Mouse (Mus musculus) kidney, adult 2 months (tissue): ENCODE measurements around the gene Hemk1. TPM values are rescaled to one million over a fixed set of nuclear protein-coding genes. Genes with fewer than 3 reads are reported as not detected.

Experiments used
- DNase-seq: peaks from one replicate; pipeline ENCODE4 v3.0.0; 2021
- H3K27ac ChIP-seq: fragments of 200-500 bp; 2 replicates; pipeline ENCODE4 v1.5.1; 2012; ENCODE audit warnings: low read depth, low read length, control low read depth, inconsistent platforms; ENCODE audit not compliant: insufficient read depth
- H3K27me3 ChIP-seq: fragments of 200-500 bp; replicated peaks from 2 replicates; pipeline ENCODE4 v1.6.1; 2012; ENCODE audit warnings: mild to moderate bottlenecking, moderate library complexity, low read length, inconsistent platforms; ENCODE audit not compliant: control insufficient read depth, insufficient read depth
- H3K36me3 ChIP-seq: fragments of 200-500 bp; 2 replicates; pipeline ENCODE4 v1.6.1; 2012; ENCODE audit warnings: mild to moderate bottlenecking, moderate library complexity, low read length, inconsistent platforms; ENCODE audit not compliant: control insufficient read depth, insufficient read depth
- H3K4me1 ChIP-seq: fragments of 200-500 bp; 2 replicates; pipeline ENCODE4 v1.6.1; 2011; ENCODE audit warnings: low read length; ENCODE audit not compliant: control insufficient read depth, insufficient read depth
- H3K4me3 ChIP-seq: fragments of 200-500 bp; 2 replicates; pipeline ENCODE4 v1.5.1; 2011; ENCODE audit warnings: mild to moderate bottlenecking, low read depth, low read length, control low read depth; ENCODE audit not compliant: insufficient read depth
- CTCF ChIP-seq: fragments of 200-500 bp; conservative IDR thresholded peaks from 2 replicates; pipeline ENCODE4 v1.5.1; 2011; ENCODE audit warnings: low read depth, mild to moderate bottlenecking, control low read depth, low read length, moderate library complexity, mixed read lengths; ENCODE audit not compliant: insufficient read depth, insufficient read length
- POLR2A ChIP-seq: fragments of 200-500 bp; IDR thresholded peaks from one replicate; pipeline ENCODE4 v1.6.1; 2011; ENCODE audit warnings: low read depth, low read length, control low read depth
- WGBS: fragments of 180-500 bp; shearing (Covaris S2); methylation state at CpG from one replicate; pipeline ENCODE4 v1.1.7; 2018; 5-methylcytosine and 5-hydroxymethylcytosine counted together
- polyA plus RNA-seq: library from polyadenylated mRNA; depleted of rRNA; stranded (reverse); fragments of >200 nt; gene quantifications from 2 replicates; pipeline ENCODE4 v1.2.3, GENCODE M21; 2012

Hemk1 gene
- polyA plus RNA-seq, 1 experiment = 35.0 TPM

GRCm38 (mm10) chr9:107299783-107300182 is 38.4 kb downstream of the Hemk1 start:
- H3K4me1 ChIP-seq = peaks cover 26% of the 10 kb centered on the region
- H3K27ac ChIP-seq = 0 out of 2 replicates have a peak overlapping the region, but pooled peaks have one; percentile 14
- H3K4me3 ChIP-seq = no peak overlapping the region; the same call in 1 of the 2 replicates
- WGBS = 69% methylated on average over 7 of the region's 7 CpGs
- no peaks in the 10 kb centered on the region for H3K27me3 ChIP-seq
- TF ChIP-seq POLR2A (no peak), CTCF (no peak)
- H3K36me3 ChIP-seq = peaks cover 7% of the 10 kb centered on the region
- no peak for DNase-seq

GRCm38 (mm10) chr9:107298876-107299275 is 39.3 kb downstream of the Hemk1 start:
- Histone ChIP-seq H3K4me1 (peaks cover 30% of the 10 kb centered on the region), H3K4me3 (peak overlapping the region; percentile 77), H3K36me3 (peaks cover 7% of the 10 kb centered on the region), H3K27ac (peak overlapping the region; percentile 94), H3K27me3 (no peaks in the 10 kb centered on the region)
- no peak for TF ChIP-seq CTCF
- no peak for TF ChIP-seq POLR2A
- no peak for DNase-seq
- WGBS = 48% methylated on average over 6 of the region's 6 CpGs

GRCm38 (mm10) chr9:107298059-107298780 is 39.9 kb downstream of the Hemk1 start:
- Histone ChIP-seq H3K27ac (peak overlapping the region; percentile 94), H3K27me3 (no peaks in the 10 kb centered on the region), H3K36me3 (peaks cover 7% of the 10 kb centered on the region), H3K4me3 (peak overlapping the region; percentile 77), H3K4me1 (peaks cover 30% of the 10 kb centered on the region)
- peak; percentile 93 for DNase-seq
- no peak for TF ChIP-seq CTCF
- WGBS = 35% methylated on average over 8 of the region's 8 CpGs

GRCm38 (mm10) chr9:107297658-107298057 is 40.5 kb downstream of the Hemk1 start:
- peak; percentile 66 for DNase-seq
- H3K4me1 ChIP-seq = peaks cover 30% of the 10 kb centered on the region
- 25% methylated on average over 4 of the region's 4 CpGs for WGBS
- peaks cover 7% of the 10 kb centered on the region for H3K36me3 ChIP-seq
- TF ChIP-seq POLR2A (no peak), CTCF (no peak)
- H3K27me3 ChIP-seq = no peaks in the 10 kb centered on the region
- H3K27ac ChIP-seq = peak overlapping the region; percentile 94
- peak overlapping the region; percentile 77 for H3K4me3 ChIP-seq

- TF ChIP-seq CTCF = no peak
- no peak for TF ChIP-seq POLR2A
- peaks cover 7% of the 10 kb centered on the region for H3K36me3 ChIP-seq
- peak overlapping the region; percentile 77 for H3K4me3 ChIP-seq
- peak; percentile 60 for DNase-seq
- peak overlapping the region; percentile 94 for H3K27ac ChIP-seq
- 1% methylated on average over 16 of the region's 16 CpGs for WGBS
- H3K27me3 ChIP-seq = no peaks in the 10 kb centered on the region
- peaks cover 26% of the 10 kb centered on the region for H3K4me1 ChIP-seq
These were observed 41.1 kb downstream of the Hemk1 start for GRCm38 (mm10) chr9:107297059-107297458.

- H3K4me1 ChIP-seq = peaks cover 24% of the 10 kb centered on the region; the same call in 1 of the 2 replicates
- H3K27ac ChIP-seq = peak overlapping the region; percentile 94
- H3K4me3 ChIP-seq = peak overlapping the region; percentile 77
- H3K36me3 ChIP-seq = peaks cover 7% of the 10 kb centered on the region
- WGBS = under 1% methylated on average over 31 of the region's 31 CpGs
- H3K27me3 ChIP-seq = no peaks in the 10 kb centered on the region
- TF ChIP-seq POLR2A = peak; percentile 63
- no peak for TF ChIP-seq CTCF
- DNase-seq = peak; percentile 100
These were observed 41.6 kb downstream of the Hemk1 start for GRCm38 (mm10) chr9:107296501-107296965.

GRCm38 (mm10) chr9:107296041-107296440 is 42.1 kb downstream of the Hemk1 start:
- TF ChIP-seq CTCF (no peak), POLR2A (no peak)
- 1% methylated on average over 14 of the region's 14 CpGs for WGBS
- peak overlapping the region; percentile 79 for H3K27ac ChIP-seq
- no peak for DNase-seq
- peak overlapping the region; percentile 57 for H3K4me3 ChIP-seq
- H3K27me3 ChIP-seq = no peaks in the 10 kb centered on the region
- H3K4me1 ChIP-seq = peaks cover 23% of the 10 kb centered on the region; the same call in 1 of the 2 replicates
- peaks cover 7% of the 10 kb centered on the region for H3K36me3 ChIP-seq
